Comparison of ENCODE assay signal across 25 mouse cellular contexts in the genomic region with DNA sequence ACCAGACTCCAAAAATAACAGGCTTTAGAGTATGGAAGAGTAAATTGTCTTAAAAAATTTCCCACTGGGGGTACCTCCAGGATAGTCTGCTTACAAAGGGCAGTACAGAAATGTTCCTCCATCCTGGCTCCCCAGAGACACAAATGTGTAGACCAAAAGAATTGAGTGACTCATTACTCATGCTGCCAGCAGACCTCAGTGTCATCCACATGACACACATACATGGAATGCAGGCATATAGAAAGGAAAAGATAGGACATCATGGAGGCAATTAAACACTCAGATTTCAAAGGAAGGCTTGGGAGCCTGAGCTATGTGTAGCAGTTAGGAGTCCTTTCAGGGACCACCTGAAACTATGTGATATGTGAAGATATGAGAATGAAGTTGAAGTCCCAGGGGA.
"Had no signal": no experiment of that assay in that cellular context is flagged by ENCODE, and none has a peak within 500 bp of the region (broad histone marks: within the 10 kb centered on the region; RNA-seq: fewer than 3 reads in every experiment).

No protein-coding gene starts in this region.

- H3K36me3 ChIP-seq: heart, embryonic 13.5 days; heart, embryonic 15.5 days; hindbrain, embryonic 13.5 days; hindbrain, embryonic 15.5 days; limb, embryonic 10.5 days; limb, embryonic 12.5 days; liver, embryonic 13.5 days; liver, embryonic 15.5 days had no signal

- H3K27me3 ChIP-seq: heart, embryonic 13.5 days; heart, embryonic 15.5 days; hindbrain, embryonic 13.5 days; hindbrain, embryonic 15.5 days; limb, embryonic 12.5 days; liver, embryonic 13.5 days; liver, embryonic 15.5 days had no signal

- H3K4me2 ChIP-seq: heart, embryonic 11.5 days; heart, embryonic 13.5 days; heart, embryonic 15.5 days; hindbrain, embryonic 13.5 days; hindbrain, embryonic 15.5 days; limb, embryonic 12.5 days; liver, embryonic 11.5 days; liver, embryonic 13.5 days; liver, embryonic 15.5 days had no signal

- H3K27ac ChIP-seq: heart, adult 2 months; heart, embryonic 13.5 days; heart, embryonic 15.5 days; hindbrain, embryonic 13.5 days; hindbrain, embryonic 15.5 days; hindbrain, postnatal 0 days; layer of hippocampus, adult 2 months; limb, embryonic 10.5 days; limb, embryonic 12.5 days; liver, embryonic 13.5 days; liver, embryonic 15.5 days had no signal

- H3K4me3 ChIP-seq: heart, adult 2 months; heart, embryonic 13.5 days; heart, embryonic 15.5 days; hindbrain, embryonic 13.5 days; hindbrain, embryonic 15.5 days; layer of hippocampus, adult 2 months; limb, embryonic 10.5 days; limb, embryonic 12.5 days; liver, embryonic 13.5 days; liver, embryonic 15.5 days had no signal

- DNase-seq: gastrocnemius, postnatal 14 days; gastrocnemius, postnatal 36 days; heart, adult 11 months; heart, adult 2 months; heart, postnatal 14 days; heart, postnatal 36 days; kidney, adult 11 months; kidney, adult 2 months; kidney, postnatal 10 days; kidney, postnatal 25 days; kidney, postnatal 4 days; liver; liver, embryonic 13.5 days; liver, postnatal 0 days had no signal
